Mouse (Mus musculus) heart, embryonic 11.5 days (tissue): ENCODE data around the gene Gm15517. TPM values are rescaled to one million over a fixed set of nuclear protein-coding genes. Genes with fewer than 3 reads are reported as not detected.

Source experiments
- ATAC-seq: fragments of 200-750 bp; cut with Nextera tagmentation; replicated peaks from 2 replicates; pipeline ENCODE4 v1.8.0; 2017; ENCODE audit warnings: moderate library complexity; ENCODE audit not compliant: insufficient number of reproducible peaks, low FRiP score, low TSS enrichment
- H3K27ac ChIP-seq: fragments of 300-500 bp; sonication (generic); 2 replicates; pipeline ENCODE4 v1.5.1; 2014; ENCODE audit warnings: mild to moderate bottlenecking, low read depth, low read length
- H3K27me3 ChIP-seq: fragments of 300-500 bp; sonication (generic); 2 replicates; pipeline ENCODE4 v1.6.1; 2014; ENCODE audit warnings: mild to moderate bottlenecking, low read length, mixed read lengths; ENCODE audit not compliant: control insufficient read depth, insufficient read depth
- H3K36me3 ChIP-seq: fragments of 300-500 bp; sonication (generic); 2 replicates; pipeline ENCODE4 v1.6.1; 2014; ENCODE audit warnings: mild to moderate bottlenecking, low read length, moderate library complexity, mixed read lengths; ENCODE audit not compliant: control insufficient read depth, insufficient read depth
- H3K4me1 ChIP-seq: fragments of 300-500 bp; sonication (generic); 2 replicates; pipeline ENCODE4 v1.6.1; 2014; ENCODE audit warnings: low read length; ENCODE audit not compliant: control insufficient read depth, insufficient read depth
- H3K4me2 ChIP-seq: fragments of 300-500 bp; sonication (generic); 2 replicates; pipeline ENCODE4 v1.6.1; 2014; ENCODE audit warnings: mild to moderate bottlenecking, moderate library complexity
- H3K4me3 ChIP-seq: fragments of 300-500 bp; sonication (generic); 2 replicates; pipeline ENCODE4 v1.5.1; 2014; ENCODE audit warnings: low read depth, low read length
- H3K9ac ChIP-seq: fragments of 300-500 bp; sonication (generic); 2 replicates; pipeline ENCODE4 v1.6.1; 2014; ENCODE audit warnings: mild to moderate bottlenecking, low read depth, low read length, moderate library complexity
- H3K9me3 ChIP-seq: fragments of 300-500 bp; sonication (generic); replicated peaks from 2 replicates; pipeline ENCODE4 v1.6.1; 2016; ENCODE audit warnings: low read length; ENCODE audit not compliant: control insufficient read depth
- WGBS: fragments of 180-500 bp; shearing (Covaris S2); extraction: QIAGEN DNeasy Blood & Tissue Kit; methylation state at CpG from one replicate; pipeline ENCODE4 v1.1.7; 2014; ENCODE audit not compliant: insufficient replicate concordance; 5-methylcytosine and 5-hydroxymethylcytosine counted together
- polyA plus RNA-seq: library from polyadenylated mRNA; unstranded; fragments of >200 nt; fragmentation: Nextera tagmentation; extraction: Ambion mirVana; gene quantifications from 2 replicates; pipeline ENCODE4 v1.2.1, GENCODE M21; 2014

The Gm15517 gene
- polyA plus RNA-seq, 1 experiment from 2014 or later = not detected

DNA sequence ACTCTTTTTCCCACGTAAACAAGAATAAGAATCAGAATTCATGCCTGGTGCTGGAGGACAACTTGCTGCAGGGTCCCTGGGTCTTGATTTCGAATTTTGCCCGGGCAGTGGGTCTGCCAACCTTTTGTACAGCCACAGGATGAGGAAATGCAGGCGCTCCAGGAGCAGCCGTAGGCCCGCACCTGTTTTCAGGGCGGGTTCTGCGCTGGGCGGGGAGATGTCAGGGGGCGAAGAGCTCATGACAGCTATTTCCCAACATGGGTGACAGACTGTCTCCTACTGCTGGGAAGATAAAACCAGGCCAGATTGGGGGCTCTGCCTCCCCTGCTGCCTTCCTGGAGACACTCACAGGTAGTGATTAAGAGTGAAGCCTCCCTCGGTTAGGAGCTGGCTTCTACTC lies 12.8 kb downstream of the Gm15517 start:
- 0 out of 2 replicates have a peak, but pooled peaks cover 2% of the 10 kb centered on the region for H3K9me3 ChIP-seq
- H3K36me3 ChIP-seq = no peaks in the 10 kb centered on the region
- ATAC-seq = no peak
- H3K4me1 ChIP-seq = no peaks in the 10 kb centered on the region
- no peak overlapping the region for H3K4me2 ChIP-seq
- H3K4me3 ChIP-seq = no peak overlapping the region
- H3K27ac ChIP-seq = no peak overlapping the region
- H3K9ac ChIP-seq = no peak overlapping the region
- WGBS = 21% methylated on average over 11 of the region's 11 CpGs
- H3K27me3 ChIP-seq = peaks cover 16% of the 10 kb centered on the region

DNA sequence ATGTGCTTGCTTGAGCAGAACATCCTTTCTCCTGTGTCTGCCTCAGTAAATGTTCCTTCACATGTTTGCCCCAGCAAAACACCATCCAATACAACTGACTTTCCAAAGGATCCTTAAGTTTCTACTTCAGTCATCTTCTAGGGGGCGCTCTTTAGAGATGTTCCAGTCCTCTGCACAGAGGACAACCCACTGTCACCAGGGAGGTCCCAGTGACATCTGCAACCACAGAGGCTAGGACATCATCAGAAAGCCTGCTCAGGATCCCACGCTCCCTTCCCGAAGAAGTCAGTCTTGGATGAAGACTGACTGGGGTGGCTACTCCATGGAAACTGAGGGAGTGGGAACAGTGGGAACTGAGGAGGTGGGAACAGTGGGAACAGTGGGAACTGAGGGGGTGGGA lies 14.3 kb downstream of the Gm15517 start:
- no peak for ATAC-seq
- 62% methylated on average over 3 of the region's 3 CpGs for WGBS
- Histone ChIP-seq H3K4me2 (no peak overlapping the region), H3K9ac (no peak overlapping the region), H3K27ac (no peak overlapping the region), H3K9me3 (0 out of 2 replicates have a peak, but pooled peaks cover 2% of the 10 kb centered on the region), H3K27me3 (peaks cover 14% of the 10 kb centered on the region), H3K4me1 (no peaks in the 10 kb centered on the region), H3K4me3 (no peak overlapping the region), H3K36me3 (no peaks in the 10 kb centered on the region)

DNA sequence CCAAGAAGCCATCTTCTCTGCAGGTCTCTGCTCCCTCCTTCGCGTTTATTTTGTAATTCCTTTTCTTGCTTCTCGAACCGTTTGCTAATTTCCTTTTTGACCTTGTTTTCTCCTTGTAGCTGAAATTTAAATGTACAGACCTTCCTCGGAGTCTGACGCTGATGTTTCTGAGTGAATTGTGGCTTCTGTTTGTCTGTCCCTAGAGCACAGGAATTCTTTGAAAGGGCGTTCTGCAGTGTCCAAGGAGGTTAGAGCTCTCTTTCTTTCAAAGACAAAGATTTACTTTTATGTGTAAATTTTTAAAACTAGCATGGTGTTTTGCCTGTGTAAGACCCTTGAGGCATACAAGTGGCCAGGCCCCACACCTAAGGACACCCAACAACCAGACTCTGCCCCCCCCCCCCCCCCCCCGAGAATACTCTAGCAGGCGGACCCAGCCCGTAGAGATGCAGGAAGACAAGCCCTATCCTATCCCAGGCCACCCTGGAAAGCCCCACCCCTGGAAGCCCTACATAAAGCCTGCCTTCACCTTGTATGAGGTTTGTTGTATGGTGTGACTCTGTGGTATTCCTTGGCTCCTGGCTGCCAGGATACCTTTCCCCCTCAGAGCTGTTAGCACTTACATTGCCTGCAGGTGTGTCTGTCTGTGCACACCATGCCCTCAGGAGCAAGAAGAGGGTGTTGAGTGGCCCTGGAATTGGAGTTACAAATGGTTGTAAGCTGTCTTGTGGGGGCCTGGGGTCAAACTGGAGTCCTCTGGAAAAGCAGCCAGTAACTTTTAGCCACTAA lies 15.4 kb downstream of the Gm15517 start:
- no peak overlapping the region for H3K4me2 ChIP-seq
- no peaks in the 10 kb centered on the region for H3K4me1 ChIP-seq
- no peak overlapping the region for H3K4me3 ChIP-seq
- no peaks in the 10 kb centered on the region for H3K36me3 ChIP-seq
- peaks cover 14% of the 10 kb centered on the region for H3K27me3 ChIP-seq
- 0 out of 2 replicates have a peak, but pooled peaks cover 2% of the 10 kb centered on the region for H3K9me3 ChIP-seq
- 62% methylated on average over 10 of the region's 10 CpGs for WGBS
- no peak for ATAC-seq
- H3K27ac ChIP-seq = no peak overlapping the region
- H3K9ac ChIP-seq = no peak overlapping the region

DNA sequence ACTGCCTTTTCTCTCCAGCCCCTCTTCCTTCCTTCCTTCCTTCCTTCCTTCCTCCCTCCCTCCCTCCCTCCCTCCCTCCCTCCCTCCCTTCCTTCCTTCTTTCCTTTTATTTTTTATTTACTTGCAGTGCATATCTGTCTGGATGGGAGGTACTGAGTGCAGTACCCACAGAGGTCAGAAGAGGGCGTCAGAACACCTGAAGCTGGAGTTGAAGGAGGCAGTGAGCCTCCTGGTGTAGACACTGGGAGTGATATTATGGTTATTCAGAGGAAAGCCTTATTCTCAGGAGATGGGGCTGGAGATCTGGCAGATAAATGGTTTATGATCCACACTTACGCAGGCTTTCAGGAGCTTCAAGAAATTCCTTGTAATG lies 16.0 kb downstream of the Gm15517 start:
- Histone ChIP-seq H3K9ac (no peak overlapping the region), H3K27me3 (peaks cover 14% of the 10 kb centered on the region), H3K4me3 (no peak overlapping the region), H3K4me2 (no peak overlapping the region), H3K9me3 (0 out of 2 replicates have a peak, but pooled peaks cover 2% of the 10 kb centered on the region), H3K36me3 (no peaks in the 10 kb centered on the region), H3K27ac (no peak overlapping the region), H3K4me1 (no peaks in the 10 kb centered on the region)
- WGBS = 50% methylated on average over 2 of the region's 2 CpGs
- no peak for ATAC-seq

DNA sequence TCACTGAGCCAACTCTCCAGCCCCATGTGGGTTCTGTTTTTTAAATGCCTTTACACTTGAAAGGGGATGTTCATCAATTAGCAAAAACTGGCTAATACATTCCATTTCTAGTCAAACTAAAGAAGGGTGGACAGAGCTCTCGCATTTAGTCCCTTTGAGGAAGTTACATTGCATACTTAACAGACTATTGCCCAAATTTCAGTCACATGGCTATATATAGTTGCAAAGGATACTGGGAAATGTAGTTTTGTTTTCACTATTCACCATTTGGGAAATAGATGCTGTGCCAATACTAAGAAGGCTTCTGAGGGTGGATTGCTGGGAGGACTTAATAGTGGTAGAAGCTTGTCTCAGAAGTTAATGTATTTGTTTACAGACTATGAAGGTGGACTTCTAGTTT lies 19.7 kb downstream of the Gm15517 start:
- no peak for ATAC-seq
- H3K9me3 ChIP-seq = 0 out of 2 replicates have a peak, but pooled peaks cover 2% of the 10 kb centered on the region
- no peaks in the 10 kb centered on the region for H3K27me3 ChIP-seq
- 59% methylated on average over 1 of the region's 1 CpGs for WGBS
- no peaks in the 10 kb centered on the region for H3K4me1 ChIP-seq
- H3K27ac ChIP-seq = no peak overlapping the region
- no peak overlapping the region for H3K9ac ChIP-seq
- H3K4me3 ChIP-seq = no peak overlapping the region
- no peak overlapping the region for H3K4me2 ChIP-seq
- no peaks in the 10 kb centered on the region for H3K36me3 ChIP-seq

DNA sequence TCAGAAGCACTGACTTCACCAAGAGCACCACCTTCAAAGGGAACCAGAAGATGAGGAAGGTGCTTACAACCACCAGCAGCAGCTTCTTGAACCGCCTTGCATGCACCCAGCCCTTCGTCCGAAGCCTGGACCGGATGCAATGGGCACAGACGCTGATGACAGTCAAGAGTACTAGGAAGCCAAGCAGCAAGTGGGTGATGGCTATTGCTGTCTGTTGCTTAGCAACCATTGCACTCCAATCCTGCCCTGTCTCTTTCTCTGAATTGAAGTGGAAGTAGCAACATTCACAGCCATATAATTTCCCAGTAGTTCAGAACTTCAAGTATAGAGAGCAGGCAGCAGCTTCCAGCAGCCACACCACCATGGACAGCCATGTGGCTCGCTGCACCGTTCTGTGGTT lies 20.3 kb downstream of the Gm15517 start:
- H3K4me2 ChIP-seq = no peak overlapping the region
- WGBS = 73% methylated on average over 7 of the region's 7 CpGs

DNA sequence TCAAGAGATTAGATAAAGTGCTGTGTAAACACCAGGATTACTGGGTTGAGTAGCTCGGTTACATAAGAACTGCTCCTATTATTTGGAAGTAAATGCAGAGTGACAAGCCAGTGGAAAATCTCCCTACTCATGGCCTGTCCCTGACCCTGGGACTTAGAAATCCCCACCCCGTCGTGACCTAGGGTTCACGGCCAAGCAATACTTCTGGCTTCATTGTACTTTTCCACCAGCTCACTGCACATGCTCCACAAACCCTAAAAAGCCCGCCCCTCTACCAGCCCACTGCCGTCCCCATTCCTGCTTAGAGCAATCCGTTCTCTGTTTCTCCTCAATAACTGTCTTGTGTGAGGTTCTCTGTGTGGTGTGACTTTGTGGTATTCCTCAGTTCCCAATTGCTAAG lies 26.5 kb downstream of the Gm15517 start:
- H3K27ac ChIP-seq = no peak overlapping the region
- H3K4me1 ChIP-seq = no peaks in the 10 kb centered on the region
- H3K9ac ChIP-seq = no peak overlapping the region
- no peak overlapping the region for H3K4me2 ChIP-seq
- H3K36me3 ChIP-seq = no peaks in the 10 kb centered on the region
- no peak overlapping the region for H3K4me3 ChIP-seq
- H3K27me3 ChIP-seq = no peaks in the 10 kb centered on the region
- WGBS = 58% methylated on average over 7 of the region's 7 CpGs
- no peaks in the 10 kb centered on the region; the same call in none of the 2 replicates for H3K9me3 ChIP-seq
- ATAC-seq = no peak

More for the DNA sequence above, 20.3 kb downstream of the Gm15517 start:
- H3K4me3 ChIP-seq = no peak overlapping the region
- no peak overlapping the region for H3K27ac ChIP-seq
- H3K27me3 ChIP-seq = no peaks in the 10 kb centered on the region
- no peaks in the 10 kb centered on the region for H3K4me1 ChIP-seq
- H3K36me3 ChIP-seq = no peaks in the 10 kb centered on the region
- no peak for ATAC-seq
- peaks cover 2% of the 10 kb centered on the region; the same call in 1 of the 2 replicates for H3K9me3 ChIP-seq
- H3K9ac ChIP-seq = no peak overlapping the region

DNA sequence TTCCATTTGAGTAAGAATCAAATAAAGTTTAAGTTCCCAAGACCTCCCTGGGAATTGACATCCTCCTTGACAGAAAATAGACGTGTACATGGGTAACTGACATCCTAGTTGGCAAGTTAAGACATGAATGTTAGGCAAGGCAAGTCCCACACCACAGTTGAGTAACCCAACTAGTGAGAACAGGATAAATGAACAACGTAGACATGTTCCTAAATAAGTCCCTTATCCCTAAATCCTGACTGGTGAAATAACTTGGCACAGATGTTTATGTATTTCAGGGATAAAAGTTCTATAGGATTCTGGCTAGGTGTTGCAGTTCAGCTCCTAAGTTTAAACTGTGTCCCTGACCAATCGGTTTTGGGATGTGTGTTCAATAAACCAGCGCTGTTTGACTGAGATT lies 29.7 kb downstream of the Gm15517 start:
- no peaks in the 10 kb centered on the region; the same call in none of the 2 replicates for H3K9me3 ChIP-seq
- no peaks in the 10 kb centered on the region for H3K27me3 ChIP-seq
- no peak for ATAC-seq
- H3K4me2 ChIP-seq = no peak overlapping the region
- no peaks in the 10 kb centered on the region for H3K36me3 ChIP-seq
- no peaks in the 10 kb centered on the region for H3K4me1 ChIP-seq
- no peak overlapping the region for H3K4me3 ChIP-seq
- H3K27ac ChIP-seq = no peak overlapping the region
- 73% methylated on average over 4 of the region's 4 CpGs for WGBS
- no peak overlapping the region for H3K9ac ChIP-seq

DNA sequence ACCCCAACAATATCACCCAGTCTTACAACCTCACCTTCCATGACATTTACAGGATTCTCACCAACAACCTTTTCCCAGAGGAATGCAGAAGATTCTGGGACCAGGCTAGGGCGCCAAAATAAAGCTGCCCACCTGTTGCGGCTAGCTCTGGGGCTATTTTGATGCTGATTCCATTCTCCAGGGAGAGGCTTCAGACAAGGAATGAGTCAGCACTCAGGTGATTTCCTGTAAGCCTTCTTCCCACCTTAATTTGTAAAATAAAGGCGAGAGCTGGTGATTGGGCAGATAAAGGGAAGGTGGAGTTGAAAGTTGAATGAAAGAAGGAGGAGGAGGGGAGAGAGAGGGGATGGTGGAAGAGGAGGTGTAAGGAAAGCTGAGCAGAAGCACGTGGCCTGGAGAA lies 30.2 kb downstream of the Gm15517 start:
- H3K36me3 ChIP-seq = no peaks in the 10 kb centered on the region
- H3K9ac ChIP-seq = no peak overlapping the region
- H3K4me2 ChIP-seq = no peak overlapping the region
- H3K9me3 ChIP-seq = no peaks in the 10 kb centered on the region; the same call in none of the 2 replicates
- no peaks in the 10 kb centered on the region for H3K27me3 ChIP-seq
- WGBS = 50% methylated on average over 4 of the region's 4 CpGs
- no peak overlapping the region for H3K27ac ChIP-seq
- ATAC-seq = no peak
- H3K4me3 ChIP-seq = no peak overlapping the region
- no peaks in the 10 kb centered on the region for H3K4me1 ChIP-seq
